Mouse (Mus musculus) MEL (cell line): ENCODE results near the gene Pgc. TPM values are rescaled to one million over a fixed set of nuclear protein-coding genes. Genes with fewer than 3 reads are reported as not detected.

ENCODE experiments used
- DNase-seq: peaks from one replicate; pipeline ENCODE4 v3.0.0; 2011; ENCODE audit warnings: low read depth, low spot score
- H3K27ac ChIP-seq: 2 replicates; pipeline ENCODE4 v1.5.1; 2012; ENCODE audit warnings: low read depth, mild to moderate bottlenecking, control low read depth, low read length, moderate library complexity; ENCODE audit not compliant: control insufficient read depth
- H3K27me3 ChIP-seq, 2 experiments: fragments of 150-350 bp in 1 of 2; sonication (generic) in 1 of 2; 2 replicates each; pipeline ENCODE4 v1.6.1; 2012; ENCODE audit warnings: low read length in 2 of 2, mild to moderate bottlenecking in 2 of 2, improper control_type of control experiment in 1 of 2, moderate library complexity in 1 of 2; ENCODE audit not compliant: insufficient read depth in 2 of 2, control insufficient read depth in 1 of 2
- H3K36me3 ChIP-seq, 2 experiments: 2 replicates each; pipeline ENCODE4 v1.6.1; 2012 to 2014; ENCODE audit warnings: low read length in 2 of 2, improper control_type of control experiment in 1 of 2, inconsistent platforms in 1 of 2, mild to moderate bottlenecking in 1 of 2; ENCODE audit not compliant: insufficient read depth in 2 of 2, control insufficient read depth in 1 of 2
- H3K4me1 ChIP-seq, 2 experiments: fragments of 150-350 bp in 1 of 2; sonication (generic) in 1 of 2; 2 replicates each; pipeline ENCODE4 v1.6.1; 2012; ENCODE audit warnings: low read length in 2 of 2, improper control_type of control experiment in 1 of 2, mild to moderate bottlenecking in 1 of 2; ENCODE audit not compliant: insufficient read depth in 2 of 2, control insufficient read depth in 1 of 2
- H3K4me3 ChIP-seq, 2 experiments: fragments of 150-350 bp in 1 of 2; sonication (generic) in 1 of 2; 2 replicates each; pipeline ENCODE4 v1.5.1; 2012; ENCODE audit warnings: low read depth in 2 of 2, low read length in 2 of 2, mild to moderate bottlenecking in 2 of 2, moderate library complexity in 2 of 2, control low read depth in 1 of 2, improper control_type of control experiment in 1 of 2; ENCODE audit not compliant: control insufficient read depth in 1 of 2, insufficient read depth in 1 of 2
- H3K79me2 ChIP-seq: 2 replicates; pipeline ENCODE4 v1.6.1; 2012; ENCODE audit warnings: mild to moderate bottlenecking, low read length, moderate library complexity; ENCODE audit not compliant: control insufficient read depth, poor library complexity, insufficient read depth
- H3K9ac ChIP-seq: 2 replicates; pipeline ENCODE4 v1.6.1; 2012; ENCODE audit warnings: low read depth, mild to moderate bottlenecking, control low read depth, low read length, moderate library complexity; ENCODE audit not compliant: control insufficient read depth, poor library complexity, severe bottlenecking
- H3K9me3 ChIP-seq: fragments of 150-350 bp; sonication (generic); replicated peaks from 2 replicates; pipeline ENCODE4 v1.6.1; 2012; ENCODE audit warnings: mild to moderate bottlenecking, low read length, improper control_type of control experiment, moderate library complexity; ENCODE audit not compliant: insufficient read depth
- BHLHE40 ChIP-seq: IDR thresholded peaks from 2 replicates; pipeline ENCODE4 v1.6.1; 2012; ENCODE audit warnings: low read depth, mild to moderate bottlenecking, inconsistent platforms, low read length, improper control_type of control experiment, borderline replicate concordance
- CTCF ChIP-seq, 3 experiments: IDR thresholded peaks in 2 of 3; conservative IDR thresholded peaks in 1 of 3; 2 replicates each; pipeline ENCODE4 v1.5.1; 2011 to 2012; ENCODE audit warnings: low read length in 3 of 3, low read depth in 2 of 3, mild to moderate bottlenecking in 2 of 3, improper control_type of control experiment in 1 of 3, inconsistent platforms in 1 of 3, mixed read lengths in 1 of 3, moderate library complexity in 1 of 3; ENCODE audit not compliant: control insufficient read depth in 1 of 3, insufficient read depth in 1 of 3, poor library complexity in 1 of 3, severe bottlenecking in 1 of 3
- EP300 ChIP-seq, 2 experiments: IDR thresholded peaks; 2 replicates each; pipeline ENCODE4 v1.6.1; 2011; ENCODE audit warnings: improper control_type of control experiment in 2 of 2, low read length in 2 of 2, low read depth in 1 of 2, mild to moderate bottlenecking in 1 of 2
- ETS1 ChIP-seq: IDR thresholded peaks from 2 replicates; pipeline ENCODE4 v1.6.1; 2012; ENCODE audit warnings: low read depth, mild to moderate bottlenecking, inconsistent platforms, low read length, improper control_type of control experiment, moderate library complexity
- GABPA ChIP-seq: IDR thresholded peaks from 2 replicates; pipeline ENCODE4 v1.6.1; 2012; ENCODE audit warnings: low read depth, mild to moderate bottlenecking, inconsistent platforms, low read length, improper control_type of control experiment, moderate library complexity
- GATA1 ChIP-seq: IDR thresholded peaks from 2 replicates; pipeline ENCODE4 v1.6.1; 2011; ENCODE audit warnings: low read depth, low read length, improper control_type of control experiment
- MXI1 ChIP-seq: IDR thresholded peaks from 2 replicates; pipeline ENCODE4 v1.6.1; 2011; ENCODE audit warnings: mild to moderate bottlenecking, low read depth, low read length, improper control_type of control experiment
- MYC ChIP-seq: IDR thresholded peaks from 2 replicates; pipeline ENCODE4 v1.6.1; 2011; ENCODE audit warnings: low read depth, mild to moderate bottlenecking, low read length, improper control_type of control experiment, moderate library complexity
- NELFE ChIP-seq: IDR thresholded peaks from 2 replicates; pipeline ENCODE4 v1.6.1; 2011; ENCODE audit warnings: low read depth, low read length, improper control_type of control experiment
- NRF1 ChIP-seq: IDR thresholded peaks from 2 replicates; pipeline ENCODE4 v1.6.1; 2014; ENCODE audit warnings: low read depth, mild to moderate bottlenecking, inconsistent platforms, low read length, improper control_type of control experiment, moderate library complexity; ENCODE audit not compliant: poor library complexity, insufficient read depth, severe bottlenecking
- POLR2AphosphoS5 ChIP-seq: IDR thresholded peaks from 2 replicates; pipeline ENCODE4 v1.6.1; 2012; ENCODE audit warnings: low read depth, borderline replicate concordance, mild to moderate bottlenecking, inconsistent platforms, low read length, moderate library complexity, mixed read lengths
- RAD21 ChIP-seq: IDR thresholded peaks from 2 replicates; pipeline ENCODE4 v1.6.1; 2011; ENCODE audit warnings: mild to moderate bottlenecking, low read depth, low read length, improper control_type of control experiment
- RCOR1 ChIP-seq: IDR thresholded peaks from 2 replicates; pipeline ENCODE4 v1.6.1; 2012; ENCODE audit warnings: low read depth, mild to moderate bottlenecking, inconsistent platforms, low read length, improper control_type of control experiment
- SIN3A ChIP-seq: IDR thresholded peaks from 2 replicates; pipeline ENCODE4 v1.6.1; 2012; ENCODE audit warnings: low read length, improper control_type of control experiment, inconsistent platforms
- USF2 ChIP-seq, 2 experiments: IDR thresholded peaks; 2 replicates each; pipeline ENCODE4 v1.6.1; 2011 to 2012; ENCODE audit warnings: improper control_type of control experiment in 2 of 2, low read length in 2 of 2, borderline replicate concordance in 1 of 2, inconsistent platforms in 1 of 2, low read depth in 1 of 2, mild to moderate bottlenecking in 1 of 2; ENCODE audit not compliant: insufficient read depth in 1 of 2
- ZC3H11A ChIP-seq: IDR thresholded peaks from 2 replicates; pipeline ENCODE4 v1.6.1; 2012; ENCODE audit warnings: low read depth, mild to moderate bottlenecking, inconsistent platforms, low read length, improper control_type of control experiment
- polyA plus RNA-seq, 2 experiments: library from polyadenylated mRNA; stranded (reverse) in 1 of 2; unstranded in 1 of 2; fragments of >175 nt in 1 of 2; fragments of >200 nt in 1 of 2; gene quantifications; 2 replicates each; pipeline versions ENCODE4 v1.2.1 to v1.2.4; 2012; ENCODE audit warnings: low replicate concordance in 2 of 2, low read depth in 1 of 2; ENCODE audit not compliant: insufficient read length in 2 of 2, insufficient read depth in 1 of 2, missing spikeins in 1 of 2
- total RNA-seq: library from RNA; depleted of rRNA; stranded (reverse); fragments of 300-350 nt; gene quantifications from 2 replicates; pipeline ENCODE4 v1.2.3, GENCODE M21; 2012

The Pgc gene
- total and polyA plus RNA-seq, 3 experiments: not detected

GRCm38 (mm10) chr17:47710036-47710435, 16.6 kb upstream of the Pgc start:
- Histone ChIP-seq H3K4me1 (peaks cover 0 to 7% of the 10 kb centered on the region in 2 experiments; a peak in 3 of 4 replicates), H3K27me3 (peaks cover 0 to under 1% of the 10 kb centered on the region in 2 experiments; a peak in 1 of 4 replicates), H3K4me3 (no peak overlapping the region), H3K79me2 (no peaks in the 10 kb centered on the region), H3K27ac (no peak overlapping the region), H3K9ac (no peak overlapping the region), H3K9me3 (no peaks in the 10 kb centered on the region), H3K36me3 (peaks cover 0 to 5% of the 10 kb centered on the region in 2 experiments; a peak in 2 of 4 replicates)
- TF ChIP-seq EP300 (IDR thresholded peaks at IDR 0.05; ENCODE audit: low read depth in 1 of 2, low read length in 2 of 2) (no peak), RAD21 (no peak), ZC3H11A (no peak), SIN3A (peak; percentile 81), MYC (no peak), NELFE (no peak), NRF1 (no peak), ETS1 (peak; percentile 68), GABPA (no peak), MXI1 (peak; percentile 72)
- peak; percentile 58 for DNase-seq

- Histone ChIP-seq H3K27ac (no peak overlapping the region), H3K27me3 (peaks cover 6 to 7% of the 10 kb centered on the region in 2 experiments)
Observed at GRCm38 (mm10) chr17:47711883-47712282, 14.8 kb upstream of the Pgc start.

GRCm38 (mm10) chr17:47712889-47713571, 13.6 kb upstream of the Pgc start:
- Histone ChIP-seq H3K4me3 (no peak overlapping the region), H3K79me2 (no peaks in the 10 kb centered on the region), H3K27me3 (peaks cover 6 to 7% of the 10 kb centered on the region in 2 experiments), H3K36me3 (peaks cover 0 to 5% of the 10 kb centered on the region in 2 experiments; a peak in 2 of 4 replicates), H3K9ac (no peak overlapping the region), H3K27ac (no peak overlapping the region)
- TF ChIP-seq RCOR1 (no peak), NELFE (no peak), POLR2AphosphoS5 (no peak), GATA1 (no peak), USF2 (IDR thresholded peaks at IDR 0.05; ENCODE audit: borderline replicate concordance in 1 of 2, insufficient read depth in 1 of 2, low read depth in 1 of 2, low read length in 2 of 2) (no peak)
- TF ChIP-seq, all 39 proteins: peak for 0
- Histone ChIP-seq H3K9me3 (no peaks in the 10 kb centered on the region), H3K4me1 (peaks cover 0 to 7% of the 10 kb centered on the region in 2 experiments; a peak in 3 of 4 replicates)
- DNase-seq: no peak

More at GRCm38 (mm10) chr17:47711883-47712282, 14.8 kb upstream of the Pgc start:
- TF ChIP-seq POLR2AphosphoS5 (no peak), BHLHE40 (no peak), CTCF (IDR thresholded peaks at IDR 0.05 in 2 of 3, conservative IDR thresholded peaks at IDR 0.05 in 1 of 3; ENCODE audit: control insufficient read depth in 1 of 3, insufficient read depth in 1 of 3, low read depth in 2 of 3, low read length in 3 of 3, poor library complexity in 1 of 3, severe bottlenecking in 1 of 3) (no peak)
- no peak overlapping the region for H3K9ac ChIP-seq
- no peak for DNase-seq
- H3K36me3 ChIP-seq: peaks cover 0 to 5% of the 10 kb centered on the region in 2 experiments; a peak in 2 of 4 replicates
- H3K9me3 ChIP-seq: no peaks in the 10 kb centered on the region
- no peaks in the 10 kb centered on the region for H3K79me2 ChIP-seq
- H3K4me1 ChIP-seq: peaks cover 0 to 7% of the 10 kb centered on the region in 2 experiments; a peak in 3 of 4 replicates
- H3K4me3 ChIP-seq: no peak overlapping the region
